Mouse (Mus musculus) bone marrow, adult 2 months (tissue): ENCODE results near the gene Zic4.

Experiments
- CTCF ChIP-seq: fragments of 200-500 bp; IDR thresholded peaks from 2 replicates; pipeline ENCODE4 v1.5.1; 2011; ENCODE audit warnings: low read length, control low read depth; ENCODE audit not compliant: control insufficient read depth, insufficient read depth
- POLR2A ChIP-seq: fragments of 200-500 bp; IDR thresholded peaks from 2 replicates; pipeline ENCODE4 v1.6.1; 2011; ENCODE audit warnings: low read depth, mild to moderate bottlenecking, control low read depth, low read length, borderline replicate concordance; ENCODE audit not compliant: control insufficient read depth

- TF ChIP-seq CTCF (no peak), POLR2A (no peak)
Measured at GRCm38 (mm10) chr9:91379781-91380457, 17.7 kb downstream of the Zic4 start.
